Mouse (Mus musculus) kidney, adult 8-10 months (tissue): Measurements from ENCODE around the gene Uxs1.

Experiments used
- DNase-seq, 2 experiments: peaks; one replicate each; pipeline ENCODE4 v3.0.0; 2022

Uxs1 gene

DNA sequence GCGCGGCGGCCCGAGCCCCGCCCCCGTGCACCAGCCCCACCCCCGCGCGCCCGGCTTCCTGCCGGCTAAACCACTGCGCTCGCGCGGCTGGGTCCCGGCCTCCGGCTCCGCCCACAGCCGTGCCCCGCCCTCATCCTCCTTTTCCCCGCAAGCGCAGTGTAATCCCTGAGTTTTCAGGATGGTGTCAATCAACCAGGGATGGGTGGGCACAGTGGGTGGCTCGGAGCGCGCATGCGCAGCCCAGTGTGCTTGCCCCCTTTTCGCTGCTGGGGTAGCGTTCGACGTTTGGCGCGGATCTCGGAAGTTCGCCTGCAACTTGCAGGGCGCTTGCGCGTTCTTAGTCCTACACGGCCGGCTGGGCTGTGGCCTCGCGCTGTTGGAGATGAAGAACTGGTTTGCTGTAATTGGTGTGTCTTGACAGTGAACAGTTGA is at the start of gene Uxs1:
TSS of gene Uxs1 (minus strand) at position 38 of the 432 bp plus-strand sequence.
- DNase-seq, result peak; percentile 99

DNA sequence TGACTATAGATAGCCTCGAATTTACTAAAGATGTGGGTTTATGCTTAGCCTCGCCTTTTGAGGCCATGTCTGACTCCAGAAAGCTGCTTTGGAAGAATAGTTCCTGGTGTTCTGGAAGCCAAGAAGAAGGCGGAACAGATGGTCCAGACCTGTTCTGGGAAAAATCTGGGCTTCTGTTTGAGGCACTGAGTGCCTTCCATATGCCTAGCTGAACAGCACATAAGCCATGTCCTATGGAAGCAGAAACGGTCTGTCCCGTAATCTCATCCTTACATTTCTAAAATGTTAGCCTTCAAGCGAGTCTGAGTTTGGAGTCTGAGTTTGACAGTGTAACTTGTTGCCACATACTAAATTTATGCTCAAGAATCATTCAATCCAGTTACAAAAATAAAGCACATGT is 49.6 kb upstream of the Uxs1 start:
- no peak for DNase-seq

GRCm38 (mm10) chr1:43871116-43871515 is 43.5 kb upstream of the Uxs1 start:
- no peak for DNase-seq

DNA sequence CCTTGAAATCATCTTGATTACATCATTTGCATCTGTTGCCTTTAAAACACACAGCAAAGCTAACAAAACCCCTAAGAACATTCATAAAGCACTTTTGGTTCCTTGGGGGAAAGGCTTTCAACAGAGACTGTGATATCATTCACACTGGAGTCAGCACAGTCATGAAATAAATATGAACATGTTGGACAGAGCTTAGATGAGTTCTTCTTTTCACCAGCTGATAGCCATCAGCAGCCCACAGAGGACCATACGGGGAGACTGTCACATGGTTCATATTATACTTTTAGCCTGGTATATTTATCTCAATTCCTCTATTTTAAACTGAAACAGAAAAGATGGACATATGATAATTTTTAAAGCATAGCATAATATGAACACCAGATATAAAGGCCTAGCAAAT is 40.9 kb upstream of the Uxs1 start:
- DNase-seq, result no peak

GRCm38 (mm10) chr1:43864758-43865157 is 37.2 kb upstream of the Uxs1 start:
- peak in 1 of 2 experiments; percentile 34 for DNase-seq

DNA sequence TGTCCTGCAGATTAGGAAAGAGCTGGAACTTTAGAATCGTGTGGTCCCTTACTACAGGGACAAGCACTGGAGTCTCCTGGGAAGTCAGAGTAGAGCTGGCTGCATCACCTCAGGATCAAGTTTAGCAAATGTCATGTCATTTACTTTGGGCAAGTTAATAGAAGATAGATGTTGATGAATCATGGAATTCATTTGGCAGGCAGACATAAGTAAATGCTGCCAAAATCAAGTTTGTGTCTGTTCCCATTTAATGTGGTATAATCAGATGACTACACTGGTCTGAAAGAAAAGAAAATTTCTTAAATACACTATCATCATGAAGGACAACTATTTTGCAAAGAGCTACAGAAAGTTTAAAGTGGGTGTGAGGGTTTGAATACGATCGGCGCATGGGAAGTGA is 35.0 kb upstream of the Uxs1 start:
- DNase-seq, result peak; percentile 35 to 74

- DNase-seq, result no peak
Observed at GRCm38 (mm10) chr1:43858988-43859387, 31.4 kb upstream of the Uxs1 start.

GRCm38 (mm10) chr1:43857656-43858055 is 30.1 kb upstream of the Uxs1 start:
- peak; percentile 56 to 57 for DNase-seq

DNA sequence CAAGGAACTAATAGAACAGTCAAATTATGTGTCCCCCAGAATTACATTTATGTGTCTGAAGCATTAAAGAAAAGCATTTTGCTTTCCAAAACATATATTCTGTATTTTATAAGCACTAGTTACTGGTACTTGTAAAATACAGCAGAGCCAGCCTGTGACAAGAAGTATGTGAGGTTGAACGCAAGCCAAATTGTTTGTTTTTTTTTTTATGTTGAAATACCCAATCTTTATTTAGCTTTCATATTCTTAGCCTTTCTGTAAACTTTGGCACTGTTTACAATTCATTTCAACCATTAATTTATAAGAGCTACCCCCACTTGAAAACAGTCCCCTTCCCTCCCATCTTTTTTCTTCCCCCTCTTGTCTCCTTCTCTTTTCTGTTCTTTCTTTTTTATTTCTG is 28.0 kb upstream of the Uxs1 start:
- no peak for DNase-seq

- no peak for DNase-seq
Observed at GRCm38 (mm10) chr1:43843398-43843797, 15.8 kb upstream of the Uxs1 start.

GRCm38 (mm10) chr1:43837236-43837635 is 9.6 kb upstream of the Uxs1 start:
- DNase-seq, result peak; percentile 48 to 61

- no peak for DNase-seq
Observed at GRCm38 (mm10) chr1:43830096-43830495, 2.5 kb upstream of the Uxs1 start.

GRCm38 (mm10) chr1:43827002-43827762 is 418 bp downstream of the Uxs1 start:
- DNase-seq, result peak in 1 of 2 experiments; percentile 14

DNA sequence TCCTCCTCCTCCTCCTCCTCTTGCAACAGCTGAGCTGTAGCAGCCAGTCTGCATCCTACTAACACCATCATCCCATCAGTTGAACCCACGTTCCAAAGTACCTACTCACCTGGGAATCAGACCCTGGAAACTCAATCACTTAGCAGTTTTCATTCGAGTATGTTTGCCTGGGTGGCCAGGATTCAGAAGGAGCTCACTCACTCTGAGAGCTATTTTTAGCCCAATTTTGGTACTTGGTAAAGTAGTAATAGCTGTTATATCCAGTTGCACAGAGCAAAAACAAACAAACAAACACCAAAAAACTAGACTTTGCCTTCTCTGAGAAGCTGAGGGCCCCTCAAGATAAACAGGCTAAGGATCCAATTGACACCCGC is 985 bp downstream of the Uxs1 start:
- DNase-seq, result no peak

GRCm38 (mm10) chr1:43823406-43823805 is 4.2 kb downstream of the Uxs1 start:
- DNase-seq, result no peak

DNA sequence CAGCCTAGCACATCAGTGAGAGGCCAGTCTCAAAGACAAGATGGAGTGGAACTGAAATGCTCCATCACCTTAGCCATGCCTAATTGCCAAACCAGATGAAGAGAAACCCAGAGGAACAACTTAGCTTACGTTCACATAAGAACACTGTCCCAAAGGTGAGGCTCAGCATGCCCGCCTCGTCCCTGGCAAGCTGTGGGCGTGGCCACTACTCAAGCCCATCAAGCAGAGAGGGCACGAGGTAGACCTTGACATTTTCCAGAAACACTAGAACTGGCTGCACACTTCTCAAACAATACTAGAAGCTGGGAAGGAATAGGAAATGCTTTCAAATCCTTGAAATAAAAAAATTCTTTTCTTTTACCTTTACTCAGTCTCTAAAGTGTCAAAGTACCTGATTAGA is 5.0 kb downstream of the Uxs1 start:
- no peak for DNase-seq

GRCm38 (mm10) chr1:43821804-43822203 is 5.8 kb downstream of the Uxs1 start:
- no peak for DNase-seq

- no peak for DNase-seq
Observed at GRCm38 (mm10) chr1:43820571-43820970, 7.0 kb downstream of the Uxs1 start.

DNA sequence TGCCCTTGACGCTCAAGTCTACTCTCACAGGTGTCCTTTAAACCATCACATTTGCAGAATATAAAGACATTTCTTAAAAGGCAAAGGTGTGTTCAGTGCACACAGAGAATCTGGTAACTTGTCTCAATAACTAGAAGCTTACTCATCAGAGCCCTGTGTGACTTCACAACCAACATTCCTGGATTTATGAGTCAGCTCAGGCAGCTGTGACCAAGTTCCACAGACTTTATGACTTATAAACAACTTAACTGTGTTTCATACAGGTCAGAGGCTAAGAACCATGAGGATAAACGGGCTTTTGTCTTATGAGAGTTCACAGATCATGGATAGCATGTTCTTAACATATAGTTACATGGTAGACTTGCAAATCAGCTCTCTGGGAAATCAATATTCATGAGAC is 8.5 kb downstream of the Uxs1 start:
- DNase-seq, result no peak

- no peak for DNase-seq
Observed at GRCm38 (mm10) chr1:43818356-43818755, 9.2 kb downstream of the Uxs1 start.

DNA sequence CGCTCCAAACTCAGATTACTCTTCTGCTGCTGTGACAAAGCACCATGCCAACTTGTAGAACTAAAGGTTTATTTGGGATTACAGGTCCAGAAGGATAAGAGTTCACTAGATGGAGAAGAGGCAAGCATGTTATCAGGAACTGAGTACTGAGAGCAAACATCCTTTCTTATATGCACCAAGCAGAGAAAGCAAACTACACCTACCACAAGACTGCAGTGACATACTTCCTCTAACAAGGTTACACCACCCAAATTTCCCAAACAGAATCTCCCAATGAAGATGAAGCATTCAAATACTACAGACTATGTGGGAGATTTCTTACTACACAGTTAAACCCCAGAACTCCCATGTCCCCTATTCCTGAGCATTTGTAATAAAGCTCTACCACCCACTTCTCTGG is 15.8 kb downstream of the Uxs1 start:
- DNase-seq, result no peak

DNA sequence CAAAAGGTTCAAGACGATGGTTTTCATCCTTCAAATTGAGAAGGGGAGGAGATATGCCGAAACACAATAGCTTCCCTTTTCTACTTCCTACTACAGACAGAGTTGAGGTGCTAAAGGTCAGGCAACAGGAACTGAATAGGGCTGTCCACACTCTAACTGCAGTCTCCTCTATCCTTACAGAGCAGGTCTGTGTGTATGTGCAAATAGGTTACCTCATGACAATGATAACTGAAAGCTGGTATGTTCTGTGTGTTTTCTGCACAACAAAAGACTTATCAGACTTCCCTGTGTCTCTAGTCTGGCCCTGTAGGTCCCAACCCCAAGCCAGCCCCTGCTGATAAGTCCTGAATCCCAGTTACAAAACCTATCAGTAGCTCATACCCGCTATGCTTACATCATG is 16.5 kb downstream of the Uxs1 start:
- DNase-seq, result no peak

- no peak for DNase-seq
Observed at GRCm38 (mm10) chr1:43809351-43809750, 18.2 kb downstream of the Uxs1 start.

- DNase-seq, result no peak
Observed at GRCm38 (mm10) chr1:43803906-43804474, 23.6 kb downstream of the Uxs1 start.

- no peak for DNase-seq
Observed at GRCm38 (mm10) chr1:43798048-43798447, 29.6 kb downstream of the Uxs1 start.
